Comparison of ENCODE assay signal across 22 mouse cellular contexts in the genomic region with DNA sequence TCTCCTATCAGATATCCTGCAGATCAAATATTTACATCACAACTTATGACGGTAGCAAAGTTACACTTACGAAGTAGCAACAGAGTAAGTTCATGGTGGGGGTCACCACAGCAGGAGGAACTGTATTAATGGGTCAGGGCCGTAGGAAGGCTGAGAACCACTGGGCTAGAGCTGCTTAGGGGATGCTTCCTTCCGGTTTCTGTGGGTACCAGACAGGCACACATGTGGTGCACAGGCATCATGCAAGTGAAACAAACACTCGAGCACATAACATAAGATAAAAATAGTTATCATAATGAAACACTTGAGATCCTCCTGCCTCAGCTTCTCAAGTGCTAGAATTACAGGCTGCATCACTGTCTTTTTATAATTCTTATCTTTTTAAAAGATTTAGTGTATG.
"Had no signal": no experiment of that assay in that cellular context is flagged by ENCODE, and none has a peak within 500 bp of the region (broad histone marks: within the 10 kb centered on the region; RNA-seq: fewer than 3 reads in every experiment).

No protein-coding gene starts in this region.

- H3K4me3 ChIP-seq: heart, embryonic 10.5 days; heart, embryonic 12.5 days; hindbrain, embryonic 13.5 days; hindbrain, embryonic 15.5 days; intestine, embryonic 15.5 days; layer of hippocampus, adult 2 months; limb, embryonic 13.5 days; limb, embryonic 15.5 days; liver, embryonic 12.5 days had no signal

- H3K9ac ChIP-seq: heart, embryonic 12.5 days; hindbrain, embryonic 13.5 days; hindbrain, embryonic 15.5 days; intestine, embryonic 15.5 days; limb, embryonic 13.5 days; limb, embryonic 15.5 days; liver, embryonic 12.5 days; liver, embryonic 14.5 days had no signal

- H3K36me3 ChIP-seq: heart, embryonic 10.5 days; heart, embryonic 12.5 days; hindbrain, embryonic 13.5 days; hindbrain, embryonic 15.5 days; intestine, embryonic 15.5 days; limb, embryonic 13.5 days; limb, embryonic 15.5 days; liver, embryonic 12.5 days had no signal

- H3K27ac ChIP-seq: hindbrain, embryonic 13.5 days; hindbrain, embryonic 15.5 days; hindbrain, postnatal 0 days; layer of hippocampus, adult 2 months; limb, embryonic 13.5 days; limb, embryonic 15.5 days; liver, embryonic 14.5 days had no signal

- H3K27me3 ChIP-seq: heart, embryonic 12.5 days; hindbrain, embryonic 13.5 days; hindbrain, embryonic 15.5 days; intestine, embryonic 15.5 days; limb, embryonic 13.5 days; limb, embryonic 15.5 days; liver, embryonic 12.5 days had no signal

- DNase-seq: gastrocnemius, postnatal 14 days; gastrocnemius, postnatal 36 days; heart, postnatal 10 days; kidney, adult 18-20 months; kidney, adult 8-10 months; kidney, postnatal 10 days; kidney, postnatal 25 days; kidney, postnatal 4 days; layer of hippocampus, postnatal 36 days; left cerebral cortex, postnatal 4 days had no signal

- ATAC-seq: hindbrain, postnatal 0 days; intestine, postnatal 0 days had no signal

- H3K4me1 ChIP-seq: hindbrain, embryonic 15.5 days had no signal
